Mouse (Mus musculus) frontal cortex, postnatal 14 days (tissue): Measurements from ENCODE around the gene Kif19a.

Experiments
- DNase-seq, 2 experiments: peaks; one replicate each; pipeline ENCODE4 v3.0.0; 2022; ENCODE audit warnings: low spot score in 2 of 2

Gene Kif19a

DNA sequence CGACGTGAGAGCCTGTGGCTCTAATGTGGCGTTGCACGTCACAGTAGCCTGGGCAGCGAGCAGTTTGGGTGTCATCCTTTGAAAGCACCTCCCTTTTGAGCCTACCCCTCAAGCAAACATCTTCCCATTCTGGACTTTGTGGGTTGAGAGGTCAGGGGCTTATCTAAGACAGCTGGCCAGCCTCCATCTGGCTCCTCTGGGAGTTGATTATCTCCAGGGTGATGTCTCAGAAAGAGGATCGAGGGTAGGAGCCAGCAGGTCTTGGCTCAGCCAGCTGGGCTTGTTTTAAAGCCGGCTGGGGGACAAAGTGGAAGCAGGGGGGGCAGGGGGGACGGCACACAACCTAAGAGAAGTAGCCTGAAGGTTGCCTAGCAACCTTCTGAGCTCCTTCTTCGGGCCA, 14.9 kb downstream of the Kif19a start:
- DNase-seq, result no peak

DNA sequence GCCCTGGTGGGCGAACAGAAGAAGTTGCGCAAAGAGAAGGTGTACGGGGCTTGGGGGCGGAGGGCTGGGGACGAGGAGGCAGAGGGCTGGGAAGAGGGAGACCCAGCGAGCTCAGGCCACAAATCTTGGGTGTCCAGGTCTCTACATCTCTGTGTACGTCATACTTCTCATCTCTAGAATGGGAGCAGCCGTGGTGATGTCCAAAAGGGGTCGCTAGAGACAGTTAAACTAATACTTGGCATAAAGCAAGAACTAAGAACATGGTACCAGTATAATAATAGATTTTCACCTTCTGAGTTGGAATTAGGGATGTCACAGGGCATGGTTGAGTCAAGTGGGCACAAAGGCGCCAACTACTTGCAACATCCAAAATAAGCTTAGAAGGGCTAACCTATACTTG, 20.7 kb downstream of the Kif19a start:
- DNase-seq, result no peak

DNA sequence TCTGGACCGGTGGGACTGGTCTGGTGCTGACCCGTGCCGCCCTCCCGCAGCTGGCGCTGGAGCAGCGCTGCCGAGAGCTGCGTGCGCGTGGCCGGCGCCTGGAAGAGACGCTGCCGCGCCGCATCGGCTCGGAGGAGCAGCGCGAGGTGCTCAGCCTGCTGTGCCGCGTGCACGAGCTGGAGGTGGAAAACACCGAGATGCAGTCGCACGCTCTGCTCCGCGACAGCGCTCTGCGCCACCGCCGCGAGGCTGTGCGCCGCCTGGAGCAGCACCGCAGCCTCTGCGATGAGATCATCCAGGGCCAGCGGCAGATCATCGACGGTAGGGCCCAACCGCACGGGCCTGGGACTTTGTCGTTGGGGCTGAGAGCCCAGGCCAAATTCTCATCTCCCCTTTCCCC, 21.1 kb downstream of the Kif19a start:
- DNase-seq, result peak in 1 of 2 experiments; percentile 32

DNA sequence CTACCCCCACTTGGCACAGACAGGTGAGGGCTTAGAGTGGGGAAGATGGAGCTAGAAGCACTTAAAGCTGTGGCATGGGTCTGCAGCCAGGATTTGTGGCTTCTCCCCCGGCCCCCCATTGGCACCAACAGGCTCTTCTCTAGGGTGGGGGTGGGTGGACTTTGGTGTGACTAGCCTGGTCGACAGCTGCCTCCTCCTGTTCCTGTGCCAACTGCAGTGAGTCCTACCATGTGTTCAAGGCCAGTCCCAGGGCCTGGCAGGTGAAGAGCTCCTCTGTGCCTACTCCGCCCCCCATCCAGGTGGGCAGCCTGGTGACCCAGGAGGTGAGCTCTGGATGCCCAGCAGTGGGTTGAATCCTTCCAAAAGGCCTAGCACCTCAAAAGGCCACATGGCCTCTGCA, 22.4 kb downstream of the Kif19a start:
- no peak for DNase-seq

DNA sequence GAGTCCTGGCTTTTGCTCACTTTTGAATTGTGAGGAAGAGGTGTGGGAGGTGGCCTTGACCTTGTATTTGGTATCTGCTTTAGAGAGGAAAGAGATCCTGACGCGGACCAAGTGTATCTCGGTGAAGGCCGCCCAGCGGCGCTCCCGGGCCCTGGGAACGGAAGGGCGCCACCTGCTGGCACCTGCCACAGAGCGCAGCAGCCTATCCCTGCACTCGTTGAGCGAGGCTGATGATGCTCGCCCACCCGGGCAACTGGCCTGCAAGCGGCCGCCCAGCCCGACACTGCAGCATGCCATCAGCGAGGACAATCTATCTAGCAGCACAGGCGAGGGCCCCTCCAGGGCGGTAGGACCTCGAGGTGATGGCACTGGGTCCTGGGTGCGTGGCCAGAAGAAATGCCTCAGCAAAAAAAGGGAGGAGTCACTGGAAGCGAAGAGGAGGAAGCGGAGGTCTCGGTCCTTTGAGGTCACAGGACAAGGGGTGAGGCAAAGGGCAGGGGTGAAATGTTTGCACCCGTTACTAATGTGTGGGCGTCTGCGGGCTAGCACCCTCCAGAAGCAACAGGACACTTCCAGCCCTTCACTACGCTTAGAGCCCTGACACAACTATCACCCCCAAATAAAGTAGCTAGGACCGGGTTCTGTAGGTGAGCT, 24.0 kb downstream of the Kif19a start:
- DNase-seq, result peak; percentile 57 to 77

DNA sequence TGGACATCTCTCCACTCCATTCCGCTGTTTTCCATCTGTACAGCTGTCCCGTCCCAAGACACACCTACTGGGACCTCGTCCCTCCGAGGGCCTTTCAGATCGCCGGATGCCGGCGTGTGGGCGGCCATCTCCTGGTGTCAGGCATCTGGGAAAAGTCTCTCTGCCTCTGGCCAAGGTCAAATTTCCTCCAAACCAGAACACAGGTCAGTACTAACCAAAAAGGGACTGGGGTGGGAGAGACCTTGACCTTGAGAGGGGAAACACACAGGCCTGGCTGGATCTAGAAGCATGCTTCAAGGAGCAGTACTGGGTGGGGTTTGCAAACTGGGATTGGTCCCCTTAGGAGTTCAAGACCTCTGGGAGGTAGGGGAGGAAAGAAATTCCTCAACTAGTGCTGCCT, 24.5 kb downstream of the Kif19a start:
- no peak for DNase-seq

DNA sequence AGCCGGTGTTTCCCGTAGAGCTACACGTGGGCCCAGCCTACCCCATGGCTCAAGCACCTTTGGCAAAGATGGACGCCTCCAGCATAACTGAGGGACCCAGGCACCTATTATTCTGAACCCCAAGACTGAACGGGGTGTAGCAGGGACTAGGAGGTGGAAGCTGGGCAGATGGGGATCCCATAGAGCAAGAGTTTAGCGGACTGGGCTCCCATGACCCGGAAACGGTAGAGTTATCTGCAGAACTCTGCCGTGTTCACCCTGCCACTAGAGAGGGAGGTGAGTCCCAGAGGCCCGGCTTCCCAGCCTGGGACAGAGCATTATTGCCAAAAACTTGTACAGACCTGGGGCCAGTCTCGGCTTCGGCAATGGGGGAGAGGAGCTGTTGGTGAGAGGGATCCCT, 25.0 kb downstream of the Kif19a start:
- DNase-seq, result no peak

DNA sequence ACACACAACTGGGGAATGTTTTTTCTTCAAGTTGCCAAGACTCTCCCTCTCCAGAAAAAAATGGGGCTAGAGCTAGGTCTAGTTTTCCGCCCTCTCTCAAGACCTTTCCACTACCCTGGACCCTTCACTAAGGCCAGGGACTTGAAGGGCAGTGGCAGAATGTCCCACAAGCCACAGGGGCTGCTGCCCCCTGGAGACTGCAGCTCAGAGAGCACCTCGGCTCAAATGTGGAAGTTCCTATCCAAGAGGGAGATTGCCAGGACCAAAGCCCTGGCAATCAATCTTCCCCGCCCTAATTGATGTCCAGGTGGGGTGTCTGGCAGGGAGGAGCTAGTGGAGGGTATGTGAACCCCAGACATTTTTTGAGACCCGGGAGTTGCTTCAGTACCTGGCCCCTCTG, 25.7 kb downstream of the Kif19a start:
- no peak for DNase-seq

DNA sequence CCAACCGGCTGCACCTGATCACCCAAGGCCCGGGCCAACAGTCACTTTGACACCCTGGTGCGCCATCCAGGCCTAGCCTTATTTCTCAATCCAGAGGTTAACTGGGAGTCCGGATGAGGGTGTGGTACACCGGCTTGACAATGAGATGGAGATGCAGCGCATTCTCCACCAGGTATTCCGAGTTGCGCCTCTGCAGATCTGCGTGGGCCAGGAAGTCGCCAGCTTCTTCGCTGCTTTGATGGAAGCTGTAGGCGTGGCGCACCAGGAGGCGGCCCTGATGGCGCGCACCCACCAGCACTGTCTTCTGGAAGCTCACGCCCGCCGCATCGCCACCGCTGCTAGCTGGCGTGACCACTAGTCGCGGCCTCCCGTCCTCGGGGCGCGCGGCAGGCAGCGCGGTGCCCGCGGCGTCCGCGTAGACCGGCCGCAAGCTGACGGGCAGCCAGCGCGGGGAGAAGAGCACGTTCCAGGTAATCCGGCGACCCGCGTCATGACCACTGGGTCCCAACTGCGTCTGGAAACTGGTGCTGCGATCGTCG, 26.2 kb downstream of the Kif19a start:
- no peak for DNase-seq

DNA sequence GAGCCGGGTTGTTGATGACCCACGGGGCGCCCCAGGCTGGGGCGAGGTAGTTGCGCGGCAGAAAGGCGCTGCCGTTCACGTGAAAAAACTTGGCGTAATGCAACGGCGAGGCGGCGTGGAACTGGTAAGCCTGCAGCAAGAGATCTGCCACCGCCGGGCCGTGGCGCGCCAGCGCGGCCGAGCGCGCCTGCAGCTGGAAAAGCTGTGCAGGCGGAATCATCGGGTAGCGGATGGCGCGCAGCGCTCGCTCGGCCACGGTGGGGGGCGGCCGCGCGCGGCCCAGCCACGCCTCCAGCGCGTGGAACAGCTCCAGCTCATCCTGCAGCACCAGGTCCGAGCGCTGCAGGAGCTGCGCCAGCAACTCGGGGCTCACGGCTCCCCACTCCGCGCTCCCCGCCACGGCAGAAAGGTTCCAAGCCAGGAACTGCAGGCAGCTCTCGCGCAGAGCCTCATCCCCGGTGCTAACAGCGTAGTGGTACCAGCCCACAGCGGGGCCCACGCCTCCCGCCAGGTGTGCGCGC, 26.8 kb downstream of the Kif19a start:
- peak; percentile 30 to 48 for DNase-seq

DNA sequence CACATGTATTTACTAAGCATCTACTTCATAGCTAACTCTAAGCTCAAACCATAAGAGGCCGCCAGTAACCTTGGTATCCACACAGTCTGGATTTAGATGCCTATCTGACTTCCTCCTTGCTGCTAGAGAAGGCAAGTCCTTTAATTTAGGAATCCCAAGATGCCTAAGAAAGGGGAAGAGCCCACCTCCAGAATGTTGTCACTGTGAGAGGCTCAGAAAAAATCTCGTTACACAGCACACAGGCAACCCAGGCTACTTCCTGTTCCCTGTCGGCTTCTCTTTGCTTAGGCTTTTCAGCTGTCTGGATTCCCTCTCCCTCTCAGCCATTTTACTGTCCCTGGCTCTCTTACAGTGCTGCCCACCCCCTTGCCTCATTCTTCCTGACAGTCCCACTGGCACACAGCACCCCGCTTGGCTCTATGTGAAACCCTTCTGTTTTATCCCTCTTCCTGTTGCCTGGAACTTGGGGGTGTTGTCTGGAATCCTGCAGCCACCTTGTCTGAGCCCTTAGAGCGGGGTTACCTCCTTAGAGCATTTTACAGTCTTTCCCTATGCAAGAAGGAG, 27.8 kb downstream of the Kif19a start:
- peak in 1 of 2 experiments; percentile 35 for DNase-seq

DNA sequence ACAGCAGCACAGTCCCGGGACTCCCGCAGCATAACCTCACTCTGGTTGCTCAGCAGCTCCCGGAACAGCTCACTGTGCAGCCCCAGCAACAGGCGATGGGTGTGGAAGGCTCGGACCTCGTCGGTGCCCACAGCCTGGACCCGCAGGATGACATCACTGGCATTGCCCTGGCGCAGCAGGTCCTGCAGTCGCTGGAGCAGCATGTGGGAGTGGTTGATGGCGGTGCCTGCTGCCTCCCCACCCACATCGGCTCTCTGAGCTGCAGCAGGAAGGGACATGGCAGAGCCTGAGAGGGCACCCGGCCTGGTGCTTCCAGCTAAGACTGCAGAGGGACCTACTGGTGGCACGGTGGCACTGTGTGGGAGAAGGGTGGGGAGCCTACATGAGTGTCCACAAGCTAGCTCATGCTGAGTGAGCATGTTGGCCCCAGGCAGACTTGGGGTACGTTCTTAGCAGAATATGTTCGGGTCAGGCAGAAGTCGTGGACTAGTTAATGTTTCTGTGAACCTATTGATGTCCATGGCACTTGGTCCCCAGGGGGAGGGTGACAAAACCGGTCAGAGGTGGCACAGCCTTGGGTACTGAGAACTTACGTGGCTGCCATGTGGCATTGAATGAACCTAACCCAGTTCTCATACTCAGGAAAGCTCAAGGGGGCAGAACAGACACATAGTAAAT, 28.8 kb downstream of the Kif19a start:
- no peak for DNase-seq

DNA sequence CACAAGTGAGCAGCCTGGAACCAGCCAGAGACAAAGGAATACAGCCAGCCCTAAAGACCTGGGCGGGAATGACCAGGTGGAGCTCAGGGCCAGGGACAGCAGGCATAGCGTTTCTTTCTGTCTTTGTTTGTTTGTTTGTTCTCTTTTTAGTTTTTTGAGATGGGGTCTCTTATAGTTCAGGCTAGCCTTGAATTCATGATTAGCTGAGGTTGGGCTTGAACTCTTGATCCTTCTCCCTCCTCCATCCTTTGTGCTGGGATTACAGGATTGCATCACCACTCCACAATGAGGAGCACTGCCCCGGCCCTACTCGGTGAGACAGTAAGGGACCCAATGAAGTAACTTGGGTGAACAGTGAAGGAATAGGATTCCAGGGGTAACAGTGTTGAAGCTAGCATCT, 29.5 kb downstream of the Kif19a start:
- no peak for DNase-seq

DNA sequence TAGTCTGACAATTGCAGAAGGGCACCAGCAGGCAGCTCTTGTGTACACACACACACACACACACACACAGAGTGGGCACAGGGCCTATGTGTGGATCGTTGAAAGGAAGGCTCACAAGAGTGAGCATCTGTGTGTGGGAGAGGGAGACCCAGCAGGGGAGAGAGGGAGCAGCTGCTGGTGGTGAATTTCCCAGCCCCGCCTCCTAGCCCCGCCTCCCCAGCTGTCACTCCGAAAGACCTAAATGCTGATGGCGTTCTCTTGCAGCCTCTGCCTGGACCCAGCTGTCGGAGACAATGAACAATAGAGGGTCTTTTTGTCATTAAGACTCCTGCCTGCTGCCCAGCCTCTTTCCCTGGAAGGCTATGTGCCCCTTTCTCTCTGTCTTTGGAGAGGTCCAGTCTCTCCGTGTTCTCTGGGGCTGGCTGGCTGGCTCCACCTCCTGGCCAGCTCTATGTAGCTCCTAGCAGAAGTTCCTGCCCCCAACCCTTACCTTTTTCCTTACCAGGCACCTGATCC, 30.1 kb downstream of the Kif19a start:
- DNase-seq, result peak; percentile 89 to 92

DNA sequence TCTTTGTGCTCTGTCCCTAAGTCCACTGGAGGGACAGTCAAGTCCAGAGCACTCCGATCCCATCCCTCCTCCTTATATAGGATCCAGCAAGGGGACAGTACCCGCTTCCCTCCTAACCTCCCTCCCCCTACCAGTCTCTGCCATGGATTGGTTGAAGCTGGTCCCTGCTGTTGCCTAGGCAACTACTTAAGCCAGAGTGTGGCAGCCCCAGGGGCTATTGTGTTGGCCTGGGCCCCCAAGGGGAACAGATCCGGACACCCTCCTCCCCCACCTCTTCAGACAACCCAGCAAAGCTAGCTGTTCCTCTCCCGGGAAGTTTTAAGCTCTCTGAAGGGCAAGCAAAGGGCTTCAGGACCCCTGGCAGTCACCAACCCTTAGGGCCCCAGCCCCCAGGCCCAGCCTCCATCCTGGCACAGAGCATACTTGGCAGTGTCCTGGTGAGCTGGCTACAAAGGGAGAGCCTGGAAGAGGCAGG, 30.7 kb downstream of the Kif19a start, which contains the start of gene Btbd17:
Gene Btbd17 (minus strand): TSS at position 98 of the 475 bp plus-strand sequence.
- DNase-seq, result peak; percentile 45 to 70

DNA sequence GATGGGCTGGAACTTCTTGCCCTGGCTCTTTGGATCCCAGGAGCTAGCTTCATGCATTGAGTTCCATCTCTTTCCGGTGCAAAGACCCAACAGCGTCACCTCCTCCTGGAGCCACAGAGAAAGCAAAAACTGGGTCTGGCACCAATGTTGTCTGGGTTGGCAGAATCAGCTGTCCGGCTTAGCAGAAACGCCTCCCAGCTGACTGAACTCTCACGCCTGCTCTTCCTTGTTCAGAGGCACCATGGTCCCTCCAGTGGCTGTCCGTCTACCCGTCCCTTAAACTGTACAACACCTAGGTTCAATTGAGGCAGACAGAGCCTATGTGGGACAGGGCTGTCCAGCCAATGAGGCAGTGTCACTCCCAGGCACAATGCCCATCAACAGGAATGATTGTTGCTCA, 32.0 kb downstream of the Kif19a start:
- no peak for DNase-seq

DNA sequence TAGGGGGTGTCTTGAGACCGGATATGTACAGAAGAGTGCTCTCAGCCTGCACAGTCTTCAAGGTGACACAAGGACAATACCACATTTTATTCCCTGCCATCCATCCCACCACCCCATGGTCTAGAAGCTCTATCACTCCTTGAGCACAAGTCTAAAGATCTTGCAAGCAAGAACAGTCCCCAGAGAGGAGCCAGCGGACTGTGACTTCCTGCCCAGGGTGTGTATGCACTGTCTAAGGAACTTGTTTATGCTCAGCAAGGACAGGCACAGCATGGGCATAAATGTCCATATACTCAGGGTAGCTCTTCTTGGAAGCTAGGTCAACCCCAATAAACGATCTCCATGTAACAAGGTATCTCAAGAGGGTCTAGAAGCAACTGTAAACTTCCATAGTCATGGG, 32.8 kb downstream of the Kif19a start:
- no peak for DNase-seq

DNA sequence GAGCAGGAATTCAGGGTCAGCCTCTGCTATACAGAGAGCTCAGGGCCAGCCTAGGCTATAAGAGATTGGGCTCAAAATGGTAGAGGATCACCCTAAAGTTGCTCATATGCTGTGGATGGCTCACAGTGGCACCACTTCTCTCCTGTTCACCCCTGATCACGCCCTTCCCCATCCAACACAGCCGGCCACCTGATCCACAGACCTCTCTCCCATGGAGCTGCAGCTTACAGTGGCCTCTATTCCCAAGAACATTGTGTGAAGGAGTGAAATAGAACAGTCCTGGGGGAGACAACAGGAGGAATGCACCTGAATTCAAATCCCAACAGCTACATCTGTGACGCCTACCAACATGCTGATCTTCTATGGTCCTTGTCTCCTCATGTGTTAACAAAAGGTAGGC, 33.4 kb downstream of the Kif19a start, which contains the start of gene Gpr142:
Gene Gpr142 (plus strand): TSS at position 301 of the 400 bp plus-strand sequence.
- no peak for DNase-seq

DNA sequence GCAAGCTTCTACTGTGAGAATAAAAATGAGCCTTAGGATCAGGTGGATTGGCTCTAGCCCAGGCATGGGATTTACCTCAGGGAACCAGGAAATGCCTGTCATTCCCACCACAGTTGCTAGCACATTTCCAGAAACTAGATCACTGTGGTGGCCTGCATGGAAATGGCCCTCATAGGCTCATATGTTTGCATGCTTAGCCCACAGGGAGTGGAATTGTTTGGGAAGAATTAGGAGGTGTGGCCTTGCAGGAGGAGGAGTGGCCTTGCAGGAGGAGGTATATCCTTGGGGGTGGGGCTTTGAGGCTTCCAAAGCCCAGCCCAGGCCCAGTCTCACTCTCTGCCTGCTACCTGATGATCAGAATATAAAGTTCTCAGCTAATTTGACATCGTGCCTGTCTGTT, 36.7 kb downstream of the Kif19a start:
- no peak for DNase-seq

DNA sequence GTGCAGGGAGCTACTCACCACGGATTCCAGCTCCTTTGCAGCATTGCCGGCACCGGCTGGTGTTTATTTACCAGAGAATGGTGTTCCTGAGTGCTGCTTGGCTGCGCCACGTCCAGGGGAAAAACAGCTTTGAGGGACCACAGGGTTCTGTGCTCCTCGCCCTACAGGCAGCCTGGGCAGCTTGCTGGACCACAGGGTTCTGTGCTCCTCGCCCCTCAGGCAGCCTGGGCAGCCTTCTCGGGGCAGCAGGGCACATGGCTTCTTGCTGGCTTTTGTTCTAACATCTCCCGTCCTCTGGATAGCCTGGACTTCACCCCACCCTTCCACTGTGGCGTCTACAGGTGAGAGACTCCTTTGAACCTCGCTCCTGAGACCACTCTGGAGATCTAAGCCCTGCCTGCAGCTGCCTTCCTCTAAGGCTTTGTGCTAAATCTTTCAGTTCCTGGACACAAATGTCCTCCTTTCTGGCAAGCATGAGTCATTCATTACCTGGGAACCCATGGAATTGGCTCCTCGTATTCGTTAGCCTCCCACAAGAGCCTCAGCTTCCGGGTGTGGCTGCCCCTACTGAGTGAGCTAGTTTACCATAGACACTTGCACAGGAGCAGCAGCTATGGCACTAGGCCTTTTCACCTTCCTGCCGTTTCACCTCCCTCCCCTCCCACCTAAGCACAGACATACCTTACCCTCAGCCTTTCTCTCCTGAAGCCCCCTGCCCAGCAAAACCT, 37.5 kb downstream of the Kif19a start:
- DNase-seq, result no peak

DNA sequence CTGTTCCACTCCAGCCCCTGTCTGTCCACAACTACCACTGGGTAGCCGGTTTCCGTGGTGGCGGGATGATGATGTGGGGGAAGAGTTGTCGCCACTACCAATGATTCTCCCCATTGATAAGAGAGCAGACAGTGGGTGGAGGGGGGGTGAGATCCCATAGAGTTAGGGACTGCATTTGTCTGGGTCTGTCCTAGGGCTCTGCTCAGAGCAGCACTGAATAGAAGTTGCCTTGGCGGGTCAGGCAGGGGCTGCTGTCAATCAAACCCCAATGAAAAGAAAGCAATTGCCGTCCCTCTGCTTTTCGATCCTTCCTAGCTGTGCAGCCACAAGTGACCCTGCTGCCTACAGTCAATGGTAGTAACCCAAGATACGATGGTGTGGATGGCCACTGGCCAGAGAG, 38.8 kb downstream of the Kif19a start:
- DNase-seq, result no peak

DNA sequence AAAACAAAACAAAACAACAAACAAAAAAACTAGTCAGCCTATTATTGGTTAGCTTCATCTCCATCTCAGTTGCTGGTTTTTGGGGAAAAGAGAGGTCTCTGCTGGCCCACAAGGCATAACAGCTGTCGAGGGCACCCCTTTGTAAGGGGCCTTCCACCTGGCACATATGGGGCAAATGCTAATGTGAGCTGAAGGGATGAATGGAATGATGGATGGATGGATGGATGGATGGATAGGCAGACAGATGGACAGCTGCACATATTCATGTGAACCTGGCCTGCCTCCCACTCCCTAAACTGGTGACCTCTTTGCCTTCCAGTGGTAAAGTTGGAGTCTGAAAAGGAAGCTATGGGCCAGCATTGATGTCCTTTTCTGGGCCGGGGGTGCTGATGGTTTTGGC, 41.8 kb downstream of the Kif19a start:
- DNase-seq, result no peak
